Mouse (Mus musculus) kidney, adult 9 months (tissue): Measurements from ENCODE around the gene Shisal2a.

Source experiments
- DNase-seq: peaks from one replicate; pipeline ENCODE4 v3.0.0; 2022

Shisal2a gene

GRCm38 (mm10) chr4:108335413-108335812 is 47.7 kb downstream of the Shisal2a start:
- DNase-seq, result no peak

GRCm38 (mm10) chr4:108332041-108332440 is 51.1 kb downstream of the Shisal2a start:
- DNase-seq, result peak; percentile 56

GRCm38 (mm10) chr4:108329840-108330239 is 53.3 kb downstream of the Shisal2a start:
- DNase-seq, result no peak

GRCm38 (mm10) chr4:108327730-108328484 is 55.2 kb downstream of the Shisal2a start, which contains the start of gene Coa7:
TSS of gene Coa7 (plus strand) at chr4:108328140.
- DNase-seq, result peak; percentile 98

GRCm38 (mm10) chr4:108327071-108327579 is 56.0 kb downstream of the Shisal2a start:
- peak; percentile 76 for DNase-seq

- no peak for DNase-seq
These were observed 59.6 kb downstream of the Shisal2a start for GRCm38 (mm10) chr4:108323588-108323987.

GRCm38 (mm10) chr4:108320627-108321380 is 62.3 kb downstream of the Shisal2a start:
- peak; percentile 39 for DNase-seq

- no peak for DNase-seq
These were observed 63.4 kb downstream of the Shisal2a start for GRCm38 (mm10) chr4:108319747-108320146.

GRCm38 (mm10) chr4:108318649-108319615 is 64.2 kb downstream of the Shisal2a start:
- DNase-seq, result peak; percentile 18
